Mouse (Mus musculus): ENCODE results near the gene Fli1.

The Fli1 gene

GRCm38 (mm10) chr9:32405191-32405925 lies 137.3 kb downstream of the Fli1 start:
- DNase-seq (ENCODE audit: low spot score): peak; percentile 62

- peak; percentile 48 for DNase-seq (ENCODE audit: low spot score)
Observed at GRCm38 (mm10) chr9:32400662-32401161, 141.9 kb downstream of the Fli1 start.

- DNase-seq (ENCODE audit: low spot score): no peak
Observed at GRCm38 (mm10) chr9:32400212-32400611, 142.4 kb downstream of the Fli1 start.

- DNase-seq (ENCODE audit: low spot score): peak; percentile 24
Observed at GRCm38 (mm10) chr9:32394761-32395161, 147.9 kb downstream of the Fli1 start.

GRCm38 (mm10) chr9:32392716-32393115 lies 149.9 kb downstream of the Fli1 start:
- DNase-seq (ENCODE audit: low spot score): no peak

- no peak for DNase-seq (ENCODE audit: low spot score)
Observed at GRCm38 (mm10) chr9:32391701-32392100, 151.0 kb downstream of the Fli1 start.

- DNase-seq (ENCODE audit: low spot score): peak; percentile 24
Observed at GRCm38 (mm10) chr9:32391092-32391491, 151.6 kb downstream of the Fli1 start.

- peak; percentile 39 for DNase-seq (ENCODE audit: low spot score)
Observed at GRCm38 (mm10) chr9:32388120-32388519, 154.5 kb downstream of the Fli1 start.

- no peak for DNase-seq (ENCODE audit: low spot score)
Observed at GRCm38 (mm10) chr9:32384906-32385305, 157.8 kb downstream of the Fli1 start.

- no peak for DNase-seq (ENCODE audit: low spot score)
Observed at GRCm38 (mm10) chr9:32376863-32377590, 165.6 kb downstream of the Fli1 start.

GRCm38 (mm10) chr9:32376031-32376430 lies 166.6 kb downstream of the Fli1 start:
- no peak for DNase-seq (ENCODE audit: low spot score)

GRCm38 (mm10) chr9:32373656-32374055 lies 169.0 kb downstream of the Fli1 start:
- DNase-seq (ENCODE audit: low spot score): no peak

Data from lung, postnatal 25 days (tissue).